Mouse (Mus musculus) C2C12 (cell line): ENCODE measurements around the gene Prnd.

Source experiments
- CEBPB ChIP-seq: IDR thresholded peaks from one replicate; pipeline ENCODE4 v1.6.1; 2011; ENCODE audit warnings: low read depth, mild to moderate bottlenecking, control low read depth, moderate library complexity
- CTCF ChIP-seq: IDR thresholded peaks from one replicate; pipeline ENCODE4 v1.5.1; 2011; ENCODE audit not compliant: control insufficient read depth, insufficient read depth, insufficient read length
- FOSL1 ChIP-seq: IDR thresholded peaks from one replicate; pipeline ENCODE4 v1.8.0; 2011; ENCODE audit warnings: mild to moderate bottlenecking, low read length; ENCODE audit not compliant: poor library complexity, insufficient read depth, severe bottlenecking
- MAX ChIP-seq: IDR thresholded peaks from one replicate; pipeline ENCODE4 v1.6.1; 2011; ENCODE audit warnings: mild to moderate bottlenecking, control low read depth
- MYOD1 ChIP-seq: IDR thresholded peaks from one replicate; pipeline ENCODE4 v1.6.1; 2011; ENCODE audit warnings: low read depth; ENCODE audit not compliant: control insufficient read depth, insufficient read length
- MYOG ChIP-seq: IDR thresholded peaks from one replicate; pipeline ENCODE4 v1.6.1; 2011; ENCODE audit not compliant: control insufficient read depth, insufficient read length; ENCODE audit errors: extremely low read depth
- USF1 ChIP-seq: IDR thresholded peaks from one replicate; pipeline ENCODE4 v1.6.1; 2011; ENCODE audit warnings: low read depth, mild to moderate bottlenecking, control low read depth, moderate library complexity

DNA sequence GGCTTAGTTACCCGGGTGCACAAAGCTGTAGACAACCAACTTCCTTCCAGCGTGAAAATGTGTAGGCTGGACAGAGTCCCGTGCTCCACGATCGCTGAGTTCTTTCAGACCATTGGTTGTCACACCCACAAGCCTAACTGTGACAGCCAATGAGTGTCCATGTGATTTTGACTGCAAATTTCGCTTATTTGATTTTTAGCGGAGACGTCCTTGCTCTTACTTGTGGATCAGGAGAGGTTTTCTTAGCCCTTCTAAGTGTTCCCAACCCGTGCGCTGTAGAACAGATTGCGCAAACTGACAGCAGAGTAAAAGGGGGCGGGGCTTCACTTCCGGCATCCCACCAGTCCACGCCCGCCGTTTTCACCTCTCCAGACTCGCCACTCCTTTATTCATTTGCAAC is 4.6 kb downstream of the Prnd start:
- no peak for TF ChIP-seq CTCF
- TF ChIP-seq MYOD1: no peak
- no peak for TF ChIP-seq MAX
- no peak for TF ChIP-seq FOSL1
- TF ChIP-seq MYOG: no peak
- TF ChIP-seq USF1: no peak
- peak; percentile 69 for TF ChIP-seq CEBPB
